Mouse (Mus musculus): ENCODE measurements around the gene Crygs. TPM values are rescaled to one million over a fixed set of nuclear protein-coding genes. Genes with fewer than 3 reads are reported as not detected.
A peak's percentile ranks its signal among the peaks of the same experiment; 100 is the strongest.
"Not testable (repeated sequence)": the region's sequence is repeated elsewhere in the genome, so short reads cannot be mapped to it uniquely, and the experiment has no call there.

Gene Crygs
- polyA plus RNA-seq, 1 experiment from 2014 or later = not detected

DNA sequence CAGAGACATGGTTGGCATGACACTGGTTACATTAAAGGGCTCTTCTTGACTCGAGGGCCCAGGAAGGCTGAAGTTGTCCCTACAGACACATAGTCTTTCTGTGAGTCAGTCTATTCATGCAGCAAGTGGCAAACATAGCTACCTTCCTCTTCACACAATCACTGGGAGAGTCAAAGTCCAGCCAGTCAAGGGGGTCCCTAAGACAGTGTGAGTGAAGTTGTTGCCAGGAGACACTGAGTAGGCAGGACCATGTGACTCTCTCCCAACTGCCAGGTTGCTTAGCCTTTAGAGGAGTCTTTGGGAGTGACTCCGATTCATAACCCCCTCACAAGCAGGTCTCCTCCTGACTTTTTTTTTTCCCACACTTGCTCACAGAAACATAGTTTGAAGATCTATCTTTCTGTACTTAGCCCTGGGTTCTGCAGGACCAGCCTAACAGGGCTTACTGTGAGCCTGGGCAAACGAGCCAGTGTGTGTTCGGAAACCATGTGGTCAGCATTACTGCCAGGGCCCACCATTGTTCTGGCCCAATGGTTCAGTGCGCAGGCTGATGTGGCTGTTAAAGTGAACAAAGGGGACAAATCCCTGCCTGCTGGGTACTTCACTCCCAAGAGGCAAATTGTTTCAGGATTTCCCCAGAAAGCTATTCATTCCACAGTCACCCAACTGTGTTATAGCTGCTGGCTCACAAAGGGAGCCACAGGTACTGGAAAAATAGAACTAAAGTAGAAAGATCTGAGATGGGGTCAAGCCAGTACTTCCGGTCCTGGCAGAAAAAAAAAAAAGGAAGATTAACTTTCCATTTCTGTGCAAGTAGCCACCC, 11.1 kb downstream of the Crygs start:
- WGBS = 4% methylated on average over 6 of the region's 6 CpGs
- Histone ChIP-seq H3K36me3 (ENCODE audit: control insufficient read depth, insufficient read depth, low read length) (no peaks in the 10 kb centered on the region), H3K4me3 (ENCODE audit: low read depth, low read length) (no peak overlapping the region), H3K9ac (ENCODE audit: low read length) (no peak overlapping the region), H3K4me1 (ENCODE audit: control insufficient read depth, insufficient read depth, low read length) (peaks cover 10% of the 10 kb centered on the region), H3K27me3 (replicated peaks; ENCODE audit: control insufficient read depth, insufficient read depth, low read length) (0 out of 2 replicates have a peak, but pooled peaks cover 8% of the 10 kb centered on the region), H3K9me3 (replicated peaks; ENCODE audit: control insufficient read depth, low read length) (no peaks in the 10 kb centered on the region), H3K27ac (ENCODE audit: low read depth, low read length) (no peak overlapping the region), H3K4me2 (ENCODE audit: low read length) (no peak overlapping the region)
- DNase-seq (ENCODE audit: low spot score) (peak; percentile 73), ATAC-seq (peak; percentile 76)

DNA sequence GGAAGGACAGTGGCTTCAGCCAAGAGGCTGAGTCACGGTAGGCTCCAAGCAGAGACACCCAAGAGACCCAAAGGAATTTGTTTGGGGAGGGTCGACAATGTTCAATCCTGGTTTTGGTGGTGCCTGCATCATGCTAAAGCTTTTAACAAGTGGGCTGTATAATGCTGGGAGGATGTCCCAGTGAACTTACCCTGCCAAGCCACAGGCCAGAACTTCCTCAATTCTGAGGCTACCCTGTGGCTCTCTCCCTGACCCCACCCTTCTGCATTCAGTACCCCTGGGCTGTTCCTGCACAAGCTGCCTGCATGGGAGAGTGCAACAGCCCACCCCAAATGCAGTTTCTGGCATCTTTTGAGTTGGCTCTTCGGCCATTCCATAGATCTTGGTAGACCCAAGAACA, 12.9 kb downstream of the Crygs start:
- 0 out of 2 replicates have a peak, but pooled peaks cover 6% of the 10 kb centered on the region for H3K27me3 ChIP-seq (replicated peaks; ENCODE audit: control insufficient read depth, insufficient read depth, low read length)
- no peak overlapping the region for H3K27ac ChIP-seq (ENCODE audit: low read depth, low read length)
- WGBS = 84% methylated on average over 3 of the region's 3 CpGs
- H3K4me1 ChIP-seq (ENCODE audit: control insufficient read depth, insufficient read depth, low read length) = peaks cover 10% of the 10 kb centered on the region
- no peaks in the 10 kb centered on the region for H3K9me3 ChIP-seq (replicated peaks; ENCODE audit: control insufficient read depth, low read length)
- ATAC-seq (no peak), DNase-seq (ENCODE audit: low spot score) (no peak)
- H3K36me3 ChIP-seq (ENCODE audit: control insufficient read depth, insufficient read depth, low read length) = no peaks in the 10 kb centered on the region
- no peak overlapping the region for H3K4me3 ChIP-seq (ENCODE audit: low read depth, low read length)
- H3K9ac ChIP-seq (ENCODE audit: low read length) = no peak overlapping the region
- H3K4me2 ChIP-seq (ENCODE audit: low read length) = no peak overlapping the region

DNA sequence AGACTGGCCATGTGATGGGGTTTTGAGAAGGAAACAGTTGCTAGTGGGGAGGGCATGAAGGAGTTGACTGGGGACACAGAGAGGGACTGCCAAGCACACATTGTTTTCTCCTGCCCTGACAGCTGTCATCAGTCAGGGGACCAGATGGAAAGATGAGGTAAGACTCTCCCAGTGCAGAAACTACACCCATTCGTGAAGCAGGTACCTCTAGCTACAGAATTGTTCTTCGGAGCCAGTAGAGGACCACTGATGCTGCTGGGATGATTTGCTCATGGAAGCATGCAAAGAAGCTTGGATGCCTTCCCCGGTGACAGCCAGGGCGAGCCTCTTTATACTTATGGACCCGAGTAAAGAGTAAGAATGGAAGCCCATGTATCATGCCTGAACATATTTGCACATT, 13.9 kb downstream of the Crygs start:
- H3K27ac ChIP-seq (ENCODE audit: low read depth, low read length) = no peak overlapping the region
- H3K9me3 ChIP-seq (replicated peaks; ENCODE audit: control insufficient read depth, low read length) = no peaks in the 10 kb centered on the region
- DNase-seq (ENCODE audit: low spot score) (no peak), ATAC-seq (no peak)
- no peak overlapping the region for H3K4me2 ChIP-seq (ENCODE audit: low read length)
- H3K9ac ChIP-seq (ENCODE audit: low read length) = no peak overlapping the region
- H3K4me1 ChIP-seq (ENCODE audit: control insufficient read depth, insufficient read depth, low read length) = peaks cover 7% of the 10 kb centered on the region
- H3K4me3 ChIP-seq (ENCODE audit: low read depth, low read length) = no peak overlapping the region
- 0 out of 2 replicates have a peak, but pooled peaks cover 6% of the 10 kb centered on the region for H3K27me3 ChIP-seq (replicated peaks; ENCODE audit: control insufficient read depth, insufficient read depth, low read length)
- WGBS = 70% methylated on average over 5 of the region's 5 CpGs
- H3K36me3 ChIP-seq (ENCODE audit: control insufficient read depth, insufficient read depth, low read length) = no peaks in the 10 kb centered on the region

- H3K4me3 ChIP-seq (ENCODE audit: low read depth, low read length) = no peak overlapping the region
- no peak overlapping the region for H3K9ac ChIP-seq (ENCODE audit: low read length)
- 44% methylated on average over 3 of the region's 3 CpGs for WGBS
- H3K9me3 ChIP-seq (replicated peaks; ENCODE audit: control insufficient read depth, low read length) = no peaks in the 10 kb centered on the region
- 0 out of 2 replicates have a peak, but pooled peaks cover 6% of the 10 kb centered on the region for H3K27me3 ChIP-seq (replicated peaks; ENCODE audit: control insufficient read depth, insufficient read depth, low read length)
- ATAC-seq (no peak), DNase-seq (ENCODE audit: low spot score) (no peak)
- no peaks in the 10 kb centered on the region for H3K36me3 ChIP-seq (ENCODE audit: control insufficient read depth, insufficient read depth, low read length)
- H3K4me2 ChIP-seq (ENCODE audit: low read length) = no peak overlapping the region
- peaks cover 5% of the 10 kb centered on the region for H3K4me1 ChIP-seq (ENCODE audit: control insufficient read depth, insufficient read depth, low read length)
- no peak overlapping the region for H3K27ac ChIP-seq (ENCODE audit: low read depth, low read length)
Measured at GRCm38 (mm10) chr16:22795497-22795896, 15.9 kb downstream of the Crygs start.

DNA sequence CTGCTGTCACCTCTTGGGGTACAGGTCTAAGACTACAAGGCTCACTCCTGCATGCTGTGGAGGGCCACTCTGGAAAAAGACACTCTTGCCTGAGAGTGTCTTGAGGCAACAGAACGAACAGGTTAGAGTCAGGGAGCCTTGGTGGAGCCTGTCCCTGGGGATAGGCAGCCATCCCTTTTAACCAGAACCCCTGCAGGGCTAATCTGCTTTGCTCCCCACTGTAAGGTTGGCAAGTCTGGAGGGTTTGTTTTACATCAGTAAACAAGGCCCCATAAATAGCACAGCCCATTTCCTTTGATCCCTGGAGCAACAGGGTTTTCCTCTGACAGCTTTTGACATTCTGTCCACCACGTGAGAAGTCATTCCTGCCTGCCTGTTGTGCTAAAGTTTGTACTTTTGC, 20.1 kb downstream of the Crygs start:
- WGBS = 9% methylated on average over 2 of the region's 2 CpGs
- H3K36me3 ChIP-seq (ENCODE audit: control insufficient read depth, insufficient read depth, low read length) = no peaks in the 10 kb centered on the region
- no peak overlapping the region for H3K4me2 ChIP-seq (ENCODE audit: low read length)
- no peak overlapping the region for H3K27ac ChIP-seq (ENCODE audit: low read depth, low read length)
- H3K4me3 ChIP-seq (ENCODE audit: low read depth, low read length) = no peak overlapping the region
- H3K9me3 ChIP-seq (replicated peaks; ENCODE audit: control insufficient read depth, low read length) = no peaks in the 10 kb centered on the region
- no peaks in the 10 kb centered on the region for H3K27me3 ChIP-seq (replicated peaks; ENCODE audit: control insufficient read depth, insufficient read depth, low read length)
- H3K4me1 ChIP-seq (ENCODE audit: control insufficient read depth, insufficient read depth, low read length) = no peaks in the 10 kb centered on the region
- H3K9ac ChIP-seq (ENCODE audit: low read length) = no peak overlapping the region
- ATAC-seq = no peak
- DNase-seq (ENCODE audit: low spot score) = no peak

DNA sequence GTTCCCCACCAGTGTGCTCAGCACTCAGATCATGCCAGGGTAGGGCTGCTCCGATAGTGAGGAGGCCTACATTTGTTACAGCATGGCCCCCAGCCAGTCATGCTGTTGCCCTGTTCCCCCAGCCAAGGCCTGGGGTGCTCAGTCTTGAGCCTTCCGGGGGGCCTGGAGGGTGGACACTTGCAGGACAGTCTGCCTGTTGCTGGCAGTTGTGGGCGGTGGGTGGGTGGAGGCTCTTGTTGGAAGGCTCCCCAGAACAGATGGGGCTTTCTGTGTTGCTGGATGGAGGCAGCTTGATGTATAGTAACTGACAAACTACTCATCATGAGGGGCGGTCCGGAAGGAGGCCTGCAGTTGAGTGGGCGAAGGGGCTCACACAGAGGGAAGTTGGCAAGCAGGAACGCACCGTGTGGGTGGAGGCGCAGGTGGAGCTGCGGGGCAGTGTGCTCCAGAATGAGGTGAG, 21.4 kb downstream of the Crygs start:
- H3K27ac ChIP-seq (ENCODE audit: low read depth, low read length) = no peak overlapping the region
- H3K4me1 ChIP-seq (ENCODE audit: control insufficient read depth, insufficient read depth, low read length) = no peaks in the 10 kb centered on the region
- no peak overlapping the region for H3K9ac ChIP-seq (ENCODE audit: low read length)
- H3K36me3 ChIP-seq (ENCODE audit: control insufficient read depth, insufficient read depth, low read length) = no peaks in the 10 kb centered on the region
- 62% methylated on average over 10 of the region's 10 CpGs for WGBS
- H3K27me3 ChIP-seq (replicated peaks; ENCODE audit: control insufficient read depth, insufficient read depth, low read length) = no peaks in the 10 kb centered on the region
- no peak overlapping the region for H3K4me3 ChIP-seq (ENCODE audit: low read depth, low read length)
- no peak overlapping the region for H3K4me2 ChIP-seq (ENCODE audit: low read length)
- H3K9me3 ChIP-seq (replicated peaks; ENCODE audit: control insufficient read depth, low read length) = no peaks in the 10 kb centered on the region
- peak; percentile 42 for DNase-seq (ENCODE audit: low spot score)
- ATAC-seq = peak; percentile 55; the same call in 1 of the 2 replicates

DNA sequence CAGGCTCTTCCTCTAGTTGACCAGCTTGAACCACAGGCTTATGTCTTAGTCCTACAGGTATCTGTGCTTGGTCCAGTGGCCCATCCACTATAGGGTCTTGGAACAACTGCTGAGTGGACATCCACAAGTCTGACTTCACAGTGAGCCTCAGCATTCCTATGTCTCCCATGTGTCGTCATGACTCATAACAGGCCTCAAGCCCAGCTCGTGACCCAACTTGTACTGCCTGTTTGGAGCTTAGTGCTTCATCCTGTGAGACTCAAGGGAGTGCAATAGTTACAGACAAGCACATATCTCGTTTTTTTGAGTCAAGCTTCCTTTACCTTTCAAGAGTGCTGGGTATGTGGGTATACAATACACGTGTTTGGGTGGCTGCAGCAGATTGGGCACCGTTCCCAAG, 28.7 kb downstream of the Crygs start:
- Histone ChIP-seq H3K4me2 (ENCODE audit: low read length) (no peak overlapping the region), H3K27ac (ENCODE audit: low read depth, low read length) (no peak overlapping the region), H3K9me3 (replicated peaks; ENCODE audit: control insufficient read depth, low read length) (no peaks in the 10 kb centered on the region), H3K4me3 (ENCODE audit: low read depth, low read length) (no peak overlapping the region), H3K36me3 (ENCODE audit: control insufficient read depth, insufficient read depth, low read length) (no peaks in the 10 kb centered on the region), H3K9ac (ENCODE audit: low read length) (no peak overlapping the region), H3K4me1 (ENCODE audit: control insufficient read depth, insufficient read depth, low read length) (no peaks in the 10 kb centered on the region), H3K27me3 (replicated peaks; ENCODE audit: control insufficient read depth, insufficient read depth, low read length) (no peaks in the 10 kb centered on the region)
- ATAC-seq (no peak), DNase-seq (ENCODE audit: low spot score) (no peak)
- WGBS = 81% methylated on average over 5 of the region's 5 CpGs

- DNase-seq (ENCODE audit: low spot score) (no peak), ATAC-seq (no peak)
- no peaks in the 10 kb centered on the region for H3K9me3 ChIP-seq (replicated peaks; ENCODE audit: control insufficient read depth, low read length)
- no peak overlapping the region for H3K9ac ChIP-seq (ENCODE audit: low read length)
- no peak overlapping the region for H3K27ac ChIP-seq (ENCODE audit: low read depth, low read length)
- H3K4me3 ChIP-seq (ENCODE audit: low read depth, low read length) = no peak overlapping the region
- WGBS = 78% methylated on average over 3 of the region's 3 CpGs
- no peaks in the 10 kb centered on the region for H3K36me3 ChIP-seq (ENCODE audit: control insufficient read depth, insufficient read depth, low read length)
- H3K4me2 ChIP-seq (ENCODE audit: low read length) = no peak overlapping the region
- H3K4me1 ChIP-seq (ENCODE audit: control insufficient read depth, insufficient read depth, low read length) = no peaks in the 10 kb centered on the region
- no peaks in the 10 kb centered on the region for H3K27me3 ChIP-seq (replicated peaks; ENCODE audit: control insufficient read depth, insufficient read depth, low read length)
Measured at GRCm38 (mm10) chr16:22779228-22779835, 32.0 kb downstream of the Crygs start.

DNA sequence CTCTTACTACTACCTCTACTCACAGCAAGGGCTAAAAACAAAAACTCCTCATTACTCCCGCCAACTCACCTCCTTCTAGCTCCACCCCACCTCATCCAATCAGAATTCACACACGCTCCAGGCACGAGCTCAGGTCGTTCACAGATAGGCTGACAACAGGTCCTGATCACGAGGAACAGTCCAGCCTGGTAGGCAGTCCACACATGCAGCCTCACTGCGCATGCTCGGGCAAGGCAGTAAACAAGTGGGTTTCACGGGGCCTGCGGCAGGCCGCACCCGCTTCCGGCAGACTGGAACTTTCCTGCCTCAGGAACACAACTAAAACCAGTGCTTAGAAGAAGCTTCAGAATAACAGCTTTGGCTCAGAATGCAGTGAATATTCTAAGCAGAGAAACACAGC, 33.1 kb downstream of the Crygs start:
- H3K27me3 ChIP-seq (replicated peaks; ENCODE audit: control insufficient read depth, insufficient read depth, low read length); DNase-seq (ENCODE audit: low spot score); ATAC-seq; H3K9ac ChIP-seq (ENCODE audit: low read length); H3K9me3 ChIP-seq (replicated peaks; ENCODE audit: control insufficient read depth, low read length); H3K27ac ChIP-seq (ENCODE audit: low read depth, low read length); H3K4me1 ChIP-seq (ENCODE audit: control insufficient read depth, insufficient read depth, low read length); H3K4me2 ChIP-seq (ENCODE audit: low read length); H3K4me3 ChIP-seq (ENCODE audit: low read depth, low read length); H3K36me3 ChIP-seq (ENCODE audit: control insufficient read depth, insufficient read depth, low read length): not testable (repeated sequence)
- WGBS = 92% methylated on average over 12 of the region's 12 CpGs
